ENCODE assay signal across 8 mouse cellular contexts in the genomic region with DNA sequence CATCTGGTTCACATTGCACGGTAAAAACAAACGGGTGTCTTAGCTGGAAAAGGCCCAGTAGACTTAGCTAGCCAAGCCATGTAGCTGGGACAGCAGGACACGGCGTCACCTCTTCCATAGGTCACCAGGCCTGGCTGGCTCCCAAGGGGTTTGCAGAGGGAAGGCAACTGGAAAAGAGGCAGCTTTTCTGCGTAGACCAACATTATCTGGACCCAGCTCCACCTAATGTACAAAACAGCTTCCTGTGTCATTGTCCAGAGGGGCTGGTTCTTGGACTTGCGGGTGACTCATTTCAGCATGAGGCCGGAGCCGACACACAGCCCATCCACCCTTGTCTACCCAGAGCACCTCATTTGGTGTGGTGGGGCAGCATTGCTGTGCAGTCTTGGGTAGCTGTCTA. TPM values are rescaled to one million over a fixed set of nuclear protein-coding genes. Genes with fewer than 3 reads are reported as not detected.
A peak's percentile ranks its signal among the peaks of the same experiment; 100 is the strongest.
DNase-seq lines count a peak whose midpoint lies in the region; ATAC-seq lines count a peak whose summit lies in the region.

No protein-coding gene starts in this region.

- peak overlapping the region; percentile 28; the same call in 1 of the 2 replicates for H3K27ac ChIP-seq in brown adipose tissue, adult 24 weeks (replicated peaks; ENCODE audit: low read depth, low read length)
- peak overlapping the region; percentile 88 for H3K27ac ChIP-seq in lung, embryonic 15.5 days
- no peak overlapping the region for H3K27ac ChIP-seq in forebrain, embryonic 13.5 days
- H3K27ac ChIP-seq in forebrain, embryonic 14.5 days (ENCODE audit: low read depth, low read length), result no peak overlapping the region
- no peak overlapping the region for H3K27ac ChIP-seq in forebrain, embryonic 16.5 days (ENCODE audit: low read length)

- WGBS in lung, embryonic 15.5 days, result 44% methylated on average over 8 of the region's 8 CpGs
- 89% methylated on average over 8 of the region's 8 CpGs for WGBS in forebrain, embryonic 13.5 days
- 85% methylated on average over 8 of the region's 8 CpGs for WGBS in forebrain, embryonic 14.5 days
- 85% methylated on average over 8 of the region's 8 CpGs for WGBS in forebrain, embryonic 16.5 days

- no peak overlapping the region for H3K4me3 ChIP-seq in brown adipose tissue, adult 24 weeks (ENCODE audit: insufficient read depth, low read depth, low read length)
- H3K4me3 ChIP-seq in lung, embryonic 15.5 days, result no peak overlapping the region
- H3K4me3 ChIP-seq in forebrain, embryonic 13.5 days, result no peak overlapping the region
- H3K4me3 ChIP-seq in forebrain, embryonic 14.5 days (ENCODE audit: low read depth, low read length), result no peak overlapping the region
- H3K4me3 ChIP-seq in forebrain, embryonic 16.5 days (replicated peaks; ENCODE audit: low read length), result no peak overlapping the region

- H3K27me3 ChIP-seq in lung, embryonic 15.5 days, result no peaks in the 10 kb centered on the region
- no peaks in the 10 kb centered on the region for H3K27me3 ChIP-seq in forebrain, embryonic 13.5 days
- H3K27me3 ChIP-seq in forebrain, embryonic 14.5 days (replicated peaks; ENCODE audit: control insufficient read depth, insufficient read depth, low read length), result no peaks in the 10 kb centered on the region
- no peaks in the 10 kb centered on the region for H3K27me3 ChIP-seq in forebrain, embryonic 16.5 days (replicated peaks; ENCODE audit: control insufficient read depth, insufficient read depth, low read length)

- no peaks in the 10 kb centered on the region for H3K9me3 ChIP-seq in lung, embryonic 15.5 days
- H3K9me3 ChIP-seq in forebrain, embryonic 13.5 days (replicated peaks), result no peaks in the 10 kb centered on the region
- no peaks in the 10 kb centered on the region for H3K9me3 ChIP-seq in forebrain, embryonic 14.5 days (replicated peaks; ENCODE audit: control insufficient read depth, low read length)
- no peaks in the 10 kb centered on the region for H3K9me3 ChIP-seq in forebrain, embryonic 16.5 days (ENCODE audit: control insufficient read depth, low read length)

- ATAC-seq in lung, embryonic 15.5 days (ENCODE audit: borderline replicate concordance, extremely low read depth, low FRiP score, low TSS enrichment), result peak; percentile 86
- ATAC-seq in forebrain, embryonic 13.5 days, result no peak
- ATAC-seq in forebrain, embryonic 14.5 days, result no peak
- no peak for ATAC-seq in forebrain, embryonic 16.5 days

- H3K9ac ChIP-seq in lung, embryonic 15.5 days, result no peak overlapping the region
- H3K9ac ChIP-seq in forebrain, embryonic 13.5 days, result no peak overlapping the region
- H3K9ac ChIP-seq in forebrain, embryonic 14.5 days (ENCODE audit: low read length), result no peak overlapping the region
- no peak overlapping the region for H3K9ac ChIP-seq in forebrain, embryonic 16.5 days (replicated peaks; ENCODE audit: low read depth, low read length)

- H3K4me2 ChIP-seq in lung, embryonic 15.5 days, result no peak overlapping the region
- no peak overlapping the region for H3K4me2 ChIP-seq in forebrain, embryonic 13.5 days
- no peak overlapping the region for H3K4me2 ChIP-seq in forebrain, embryonic 14.5 days (ENCODE audit: low read length)
- H3K4me2 ChIP-seq in forebrain, embryonic 16.5 days (ENCODE audit: low read length), result no peak overlapping the region

- H3K36me3 ChIP-seq in lung, embryonic 15.5 days, result no peaks in the 10 kb centered on the region
- no peaks in the 10 kb centered on the region for H3K36me3 ChIP-seq in forebrain, embryonic 13.5 days (ENCODE audit: poor library complexity, severe bottlenecking)
- no peaks in the 10 kb centered on the region for H3K36me3 ChIP-seq in forebrain, embryonic 14.5 days (ENCODE audit: control insufficient read depth, insufficient read depth, low read length)
- H3K36me3 ChIP-seq in forebrain, embryonic 16.5 days (ENCODE audit: control insufficient read depth, insufficient read depth), result no peaks in the 10 kb centered on the region

- DNase-seq in adrenal gland, adult (ENCODE audit: inconsistent age in 2 of 2, low spot score in 1 of 2), result peak; percentile 57 to 68
- DNase-seq in adrenal gland, postnatal 4 days (ENCODE audit: low spot score in 2 of 2), result no peak
- peak; percentile 65 for DNase-seq in kidney, adult 18-20 months
- DNase-seq in forebrain, embryonic 14.5 days (ENCODE audit: low spot score), result no peak

- peaks cover 10% of the 10 kb centered on the region for H3K4me1 ChIP-seq in brown adipose tissue, adult 24 weeks (ENCODE audit: control insufficient read depth, insufficient read depth, insufficient read length, low read length)
- H3K4me1 ChIP-seq in lung, embryonic 15.5 days, result peaks cover 22% of the 10 kb centered on the region
- no peaks in the 10 kb centered on the region for H3K4me1 ChIP-seq in forebrain, embryonic 13.5 days
- no peaks in the 10 kb centered on the region for H3K4me1 ChIP-seq in forebrain, embryonic 14.5 days (ENCODE audit: control insufficient read depth, insufficient read depth, low read length)
- H3K4me1 ChIP-seq in forebrain, embryonic 16.5 days (replicated peaks; ENCODE audit: control insufficient read depth, insufficient read depth, low read length), result no peaks in the 10 kb centered on the region

RNA-seq across cellular contexts. Expression of a gene that starts 23.1 kb away (rescaled TPM):
- total RNA-seq in adrenal gland, postnatal 4 days (2021), result 10 to 100 TPM; 52.5 to 54.6 TPM
- 11.1 and 13.8 TPM in 2 replicates for polyA plus RNA-seq in brown adipose tissue, adult 24 weeks (2012; ENCODE audit: insufficient read depth, insufficient read length, missing spikeins)
- 534 and 547 TPM in 2 replicates for polyA plus RNA-seq in lung, embryonic 15.5 days (2015; fragmentation: Nextera tagmentation; extraction: Ambion mirVana)
- 481 and 506 TPM in 2 replicates for polyA plus RNA-seq in forebrain, embryonic 13.5 days (2015; fragmentation: Nextera tagmentation; extraction: Ambion mirVana)
- polyA plus RNA-seq in forebrain, embryonic 14.5 days (2014; fragmentation: Nextera tagmentation; extraction: Ambion mirVana), result 335 and 390 TPM in 2 replicates
- 230 and 256 TPM in 2 replicates for polyA plus RNA-seq in forebrain, embryonic 16.5 days (2015; fragmentation: Nextera tagmentation; extraction: Ambion mirVana)

RNA-seq across cellular contexts. Expression of a gene that starts 49.3 kb away (rescaled TPM):
- 1 to 10 TPM; 3.2 to 6.3 TPM for total RNA-seq in adrenal gland, postnatal 4 days (2021)
- 2.5 and 2.8 TPM in 2 replicates for polyA plus RNA-seq in brown adipose tissue, adult 24 weeks (2012; ENCODE audit: insufficient read depth, insufficient read length, missing spikeins)
- polyA plus RNA-seq in lung, embryonic 15.5 days (2015; fragmentation: Nextera tagmentation; extraction: Ambion mirVana), result 8.8 and 10.0 TPM in 2 replicates
- polyA plus RNA-seq in forebrain, embryonic 13.5 days (2015; fragmentation: Nextera tagmentation; extraction: Ambion mirVana), result 2.6 and 2.8 TPM in 2 replicates
- 4.1 and 4.6 TPM in 2 replicates for polyA plus RNA-seq in forebrain, embryonic 14.5 days (2014; fragmentation: Nextera tagmentation; extraction: Ambion mirVana)
- 3.8 and 4.3 TPM in 2 replicates for polyA plus RNA-seq in forebrain, embryonic 16.5 days (2015; fragmentation: Nextera tagmentation; extraction: Ambion mirVana)

RNA-seq across cellular contexts. Expression of a gene that starts 55.7 kb away (rescaled TPM):
- 10 to 100 TPM; 40.9 to 44.5 TPM for total RNA-seq in adrenal gland, postnatal 4 days (2021)
- polyA plus RNA-seq in brown adipose tissue, adult 24 weeks (2012; ENCODE audit: insufficient read depth, insufficient read length, missing spikeins), result 13.1 and 18.4 TPM in 2 replicates
- polyA plus RNA-seq in lung, embryonic 15.5 days (2015; fragmentation: Nextera tagmentation; extraction: Ambion mirVana), result 16.1 and 16.5 TPM in 2 replicates
- 15.9 and 16.0 TPM in 2 replicates for polyA plus RNA-seq in forebrain, embryonic 13.5 days (2015; fragmentation: Nextera tagmentation; extraction: Ambion mirVana)
- polyA plus RNA-seq in forebrain, embryonic 14.5 days (2014; fragmentation: Nextera tagmentation; extraction: Ambion mirVana), result 20.0 and 20.5 TPM in 2 replicates
- polyA plus RNA-seq in forebrain, embryonic 16.5 days (2015; fragmentation: Nextera tagmentation; extraction: Ambion mirVana), result 15.0 and 17.4 TPM in 2 replicates

Comparison
In these comparisons a context has a peak if more than half of its experiments do, and no peak if none do; other contexts are left out.
1. DNase-seq: peak in adrenal gland, adult (2 of 2) and kidney, adult 18-20 months (single experiment); none in adrenal gland, postnatal 4 days (0 of 2) and forebrain, embryonic 14.5 days (single experiment).
2. H3K27ac ChIP-seq: peak in brown adipose tissue, adult 24 weeks (single experiment) and lung, embryonic 15.5 days (single experiment); none in forebrain, embryonic 13.5 days (single experiment), forebrain, embryonic 14.5 days (single experiment) and forebrain, embryonic 16.5 days (single experiment).
3. RNA of a gene that starts 23.1 kb away (polyA plus RNA-seq): 534 to 547 TPM in lung, embryonic 15.5 days, 481 to 506 TPM in forebrain, embryonic 13.5 days, 335 to 390 TPM in forebrain, embryonic 14.5 days and 230 to 256 TPM in forebrain, embryonic 16.5 days; 11.1 to 13.8 TPM in brown adipose tissue, adult 24 weeks; every median in the first group is over 10 times any median in the second.